Mouse (Mus musculus) olfactory bulb, adult 2 months (tissue): ENCODE measurements around the gene 2810459M11Rik.

Source experiments
- CTCF ChIP-seq: fragments of 200-500 bp; IDR thresholded peaks from 2 replicates; pipeline ENCODE4 v1.5.1; 2012; ENCODE audit warnings: low read depth, mild to moderate bottlenecking, low read length, moderate library complexity; ENCODE audit not compliant: insufficient read depth
- POLR2A ChIP-seq: fragments of 200-500 bp; IDR thresholded peaks from 2 replicates; pipeline ENCODE4 v1.6.1; 2012; ENCODE audit warnings: mild to moderate bottlenecking, low read depth, low read length, moderate library complexity; ENCODE audit not compliant: insufficient read depth

- TF ChIP-seq CTCF = no peak
- TF ChIP-seq POLR2A = no peak
Observed at GRCm38 (mm10) chr1:86053198-86053921, 7.7 kb downstream of the 2810459M11Rik start.
